Mouse (Mus musculus) limb, embryonic 15.5 days (tissue): ENCODE measurements at regions not wholly inside any gene's neighbourhood (a gene's known extent, or its start where the extent isn't known, plus 50 kb on each side); places are given as distances from the start of the nearest gene placed in this dataset.

ENCODE experiments used
- ATAC-seq: fragments of 200-750 bp; cut with Nextera tagmentation; 2 replicates; pipeline ENCODE4 v1.8.0; 2017; ENCODE audit warnings: low read depth, moderate TSS enrichment; ENCODE audit not compliant: insufficient number of reproducible peaks, low FRiP score, low TSS enrichment
- H3K27ac ChIP-seq: fragments of 300-500 bp; sonication (generic); 2 replicates; pipeline ENCODE4 v1.5.1; 2015; ENCODE audit warnings: moderate library complexity, mild to moderate bottlenecking, inconsistent platforms
- H3K27me3 ChIP-seq: fragments of 300-500 bp; sonication (generic); 2 replicates; pipeline ENCODE4 v1.6.1; 2015; ENCODE audit warnings: inconsistent platforms
- H3K36me3 ChIP-seq: fragments of 300-500 bp; sonication (generic); 2 replicates; pipeline ENCODE4 v1.6.1; 2015; ENCODE audit warnings: inconsistent platforms
- H3K4me1 ChIP-seq: fragments of 300-500 bp; sonication (generic); 2 replicates; pipeline ENCODE4 v1.6.1; 2015; ENCODE audit warnings: inconsistent platforms
- H3K4me2 ChIP-seq: fragments of 300-500 bp; sonication (generic); 2 replicates; pipeline ENCODE4 v1.6.1; 2015; ENCODE audit warnings: mild to moderate bottlenecking, inconsistent platforms
- H3K4me3 ChIP-seq: fragments of 300-500 bp; sonication (generic); 2 replicates; pipeline ENCODE4 v1.5.1; 2015; ENCODE audit warnings: mild to moderate bottlenecking, inconsistent platforms
- H3K9ac ChIP-seq: fragments of 300-500 bp; sonication (generic); 2 replicates; pipeline ENCODE4 v1.6.1; 2015; ENCODE audit warnings: inconsistent platforms
- H3K9me3 ChIP-seq: fragments of 300-500 bp; sonication (generic); 2 replicates; pipeline ENCODE4 v1.6.1; 2016; ENCODE audit warnings: inconsistent platforms
- WGBS: fragments of 180-500 bp; shearing (Covaris S2); methylation state at CpG from one replicate; pipeline ENCODE4 v1.1.7; 2015; 5-methylcytosine and 5-hydroxymethylcytosine counted together

DNA sequence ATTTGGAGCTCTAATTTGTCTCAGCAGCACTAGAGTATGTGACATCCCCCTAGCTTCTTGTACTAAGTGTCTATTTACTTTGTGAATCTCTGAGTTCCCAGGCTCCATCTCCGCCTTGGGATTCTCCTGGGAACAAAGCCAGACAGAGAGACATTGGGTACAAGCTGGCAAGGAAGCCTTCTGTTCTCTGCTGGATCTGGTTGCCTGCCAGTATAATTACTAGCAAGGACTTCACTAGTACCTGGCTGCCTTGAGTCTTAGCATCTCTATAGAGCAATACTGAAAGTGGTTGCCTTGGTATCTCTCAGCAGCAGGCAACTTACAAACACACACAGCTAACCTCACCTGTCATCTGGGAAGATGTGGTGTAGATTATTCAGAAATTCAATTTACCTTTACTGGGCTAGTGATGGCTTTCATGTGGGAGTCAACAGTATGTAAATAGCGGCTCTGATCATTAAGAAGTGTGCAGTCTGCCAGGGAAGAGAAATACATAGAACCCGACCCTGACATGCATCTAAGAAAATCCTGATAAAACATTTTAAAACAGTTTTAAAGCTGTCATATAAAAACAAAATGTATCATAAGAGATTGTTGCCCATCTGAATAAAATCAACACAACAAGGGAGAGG, 283.8 kb downstream of the Kcns3 start:
- 71% methylated on average over 3 of the region's 3 CpGs for WGBS
- H3K9ac ChIP-seq, result no peak overlapping the region
- no peaks in the 10 kb centered on the region for H3K27me3 ChIP-seq
- H3K4me1 ChIP-seq, result no peaks in the 10 kb centered on the region
- no peak overlapping the region for H3K27ac ChIP-seq
- no peak overlapping the region for H3K4me2 ChIP-seq
- no peak for ATAC-seq
- no peaks in the 10 kb centered on the region for H3K36me3 ChIP-seq
- H3K9me3 ChIP-seq, result no peaks in the 10 kb centered on the region
- H3K4me3 ChIP-seq, result no peak overlapping the region

GRCm38 (mm10) chr12:10865294-10865693, 285.6 kb downstream of the Kcns3 start:
- WGBS, result 23% methylated on average over 2 of the region's 2 CpGs
- no peak overlapping the region for H3K27ac ChIP-seq
- H3K9me3 ChIP-seq, result no peaks in the 10 kb centered on the region
- H3K4me1 ChIP-seq, result no peaks in the 10 kb centered on the region
- H3K9ac ChIP-seq, result no peak overlapping the region
- H3K4me2 ChIP-seq, result no peak overlapping the region
- ATAC-seq, result no peak
- no peaks in the 10 kb centered on the region for H3K36me3 ChIP-seq
- H3K4me3 ChIP-seq, result no peak overlapping the region
- H3K27me3 ChIP-seq, result no peaks in the 10 kb centered on the region

DNA sequence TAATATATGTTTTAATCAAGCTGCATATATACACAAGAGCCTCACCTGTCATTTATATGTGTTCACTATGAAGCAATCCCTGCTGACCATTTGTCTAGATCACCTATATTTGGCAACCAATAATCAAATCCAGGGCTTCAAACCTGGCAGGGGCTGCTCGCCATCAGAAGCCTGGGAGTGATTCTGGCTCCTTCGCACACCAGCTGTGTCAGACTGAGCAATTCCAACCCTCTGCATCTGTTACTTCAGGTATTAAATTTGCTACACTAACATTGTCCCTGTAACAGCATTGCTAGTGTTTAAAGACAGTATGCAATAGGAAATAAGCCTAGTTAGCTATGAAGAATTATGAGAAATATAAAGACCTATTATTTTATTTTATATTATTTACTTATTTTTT, 330.5 kb downstream of the Kcns3 start:
- H3K4me3 ChIP-seq, result no peak overlapping the region
- H3K27me3 ChIP-seq, result no peaks in the 10 kb centered on the region
- no peak overlapping the region for H3K4me2 ChIP-seq
- WGBS, result 52% methylated on average over 2 of the region's 2 CpGs
- no peaks in the 10 kb centered on the region for H3K36me3 ChIP-seq
- ATAC-seq, result no peak
- H3K9ac ChIP-seq, result no peak overlapping the region
- no peaks in the 10 kb centered on the region for H3K9me3 ChIP-seq
- H3K4me1 ChIP-seq, result no peaks in the 10 kb centered on the region
- no peak overlapping the region for H3K27ac ChIP-seq

- no peaks in the 10 kb centered on the region for H3K4me1 ChIP-seq
- WGBS, result 25% methylated on average over 2 of the region's 2 CpGs
- no peak overlapping the region for H3K4me3 ChIP-seq
- H3K27ac ChIP-seq, result no peak overlapping the region
- H3K36me3 ChIP-seq, result no peaks in the 10 kb centered on the region
- no peaks in the 10 kb centered on the region for H3K27me3 ChIP-seq
- H3K9ac ChIP-seq, result no peak overlapping the region
- no peaks in the 10 kb centered on the region for H3K9me3 ChIP-seq
- H3K4me2 ChIP-seq, result no peak overlapping the region
- no peak for ATAC-seq
Measured at GRCm38 (mm10) chr12:10818083-10818482, 332.8 kb downstream of the Kcns3 start.

GRCm38 (mm10) chr12:10817516-10817915, 333.3 kb downstream of the Kcns3 start:
- WGBS, result 81% methylated on average over 2 of the region's 2 CpGs
- no peaks in the 10 kb centered on the region for H3K9me3 ChIP-seq
- no peak overlapping the region for H3K4me3 ChIP-seq
- no peaks in the 10 kb centered on the region for H3K27me3 ChIP-seq
- H3K9ac ChIP-seq, result no peak overlapping the region
- ATAC-seq, result no peak
- H3K4me1 ChIP-seq, result no peaks in the 10 kb centered on the region
- H3K4me2 ChIP-seq, result no peak overlapping the region
- H3K27ac ChIP-seq, result no peak overlapping the region
- no peaks in the 10 kb centered on the region for H3K36me3 ChIP-seq

DNA sequence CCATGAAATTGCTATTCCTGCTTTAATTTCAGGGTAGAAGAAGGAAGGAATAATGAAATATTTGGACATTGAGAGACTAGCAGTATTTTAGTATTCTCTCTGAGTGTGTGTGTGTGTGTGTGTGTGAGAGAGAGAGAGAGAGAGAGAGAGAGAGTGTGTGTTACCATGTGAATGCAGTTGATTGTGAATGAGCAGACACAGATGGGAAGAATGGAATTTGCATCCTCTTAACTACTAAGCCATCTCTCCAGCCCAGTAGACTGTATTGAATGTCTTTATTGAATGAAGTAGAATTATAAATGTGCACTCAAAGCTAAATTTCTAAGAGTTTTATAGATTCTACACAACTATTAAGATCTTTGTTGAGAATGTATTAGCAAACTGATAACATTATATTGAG, 340.3 kb downstream of the Kcns3 start:
- no peak overlapping the region for H3K27ac ChIP-seq
- H3K9me3 ChIP-seq, result no peaks in the 10 kb centered on the region
- H3K4me1 ChIP-seq, result no peaks in the 10 kb centered on the region
- no peak for ATAC-seq
- H3K36me3 ChIP-seq, result no peaks in the 10 kb centered on the region
- no peak overlapping the region for H3K4me2 ChIP-seq
- H3K27me3 ChIP-seq, result no peaks in the 10 kb centered on the region
- no peak overlapping the region for H3K4me3 ChIP-seq
- no peak overlapping the region for H3K9ac ChIP-seq

DNA sequence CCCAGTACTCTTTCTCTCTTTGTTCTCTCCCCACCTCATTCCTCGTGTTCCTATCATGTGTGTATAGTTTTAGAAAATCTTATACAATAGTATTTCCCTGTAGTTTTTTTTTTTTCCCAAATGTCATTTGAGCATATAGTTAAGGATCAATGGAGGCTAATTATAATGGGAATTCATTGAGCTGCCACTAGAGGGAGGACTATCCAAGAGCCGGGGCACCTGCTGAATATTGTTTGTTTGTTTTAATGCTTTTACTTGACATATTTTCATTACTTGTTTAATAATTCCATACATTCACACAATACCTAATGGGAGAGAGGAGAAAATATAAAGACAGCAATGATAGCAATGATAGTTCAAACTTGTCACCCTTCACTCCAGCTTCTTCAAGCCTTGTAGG, 346.4 kb downstream of the Kcns3 start:
- Histone ChIP-seq H3K4me1 (no peaks in the 10 kb centered on the region), H3K9ac (no peak overlapping the region), H3K27me3 (no peaks in the 10 kb centered on the region)

More for the DNA sequence above, 346.4 kb downstream of the Kcns3 start:
- no peak overlapping the region for H3K4me2 ChIP-seq
- H3K4me3 ChIP-seq, result no peak overlapping the region
- 47% methylated on average over 2 of the region's 2 CpGs for WGBS
- no peak for ATAC-seq
- H3K36me3 ChIP-seq, result no peaks in the 10 kb centered on the region
- H3K27ac ChIP-seq, result no peak overlapping the region
- no peaks in the 10 kb centered on the region for H3K9me3 ChIP-seq
